Mouse (Mus musculus): Measurements from ENCODE around the gene Gnb2.

GRCm38 (mm10) chr5:137532808-137533116 is 548 bp downstream of the Gnb2 start:
- TF ChIP-seq POLR2A (IDR thresholded peaks at IDR 0.05; ENCODE audit: low read depth, low read length) (no peak), CTCF (IDR thresholded peaks at IDR 0.05; ENCODE audit: extremely low read depth, insufficient read length, insufficient replicate concordance, low read depth, low read length) (no peak)
